Mouse (Mus musculus) right cerebral cortex, postnatal 10 days (tissue): Measurements from ENCODE around the gene Yif1a.
A peak's percentile ranks its signal among the peaks of the same experiment; 100 is the strongest.

Experiments
- DNase-seq, 2 experiments: peaks; one replicate each; pipeline ENCODE4 v3.0.0; 2021; ENCODE audit warnings: low spot score in 2 of 2

Yif1a gene

GRCm38 (mm10) chr19:5118384-5118698 lies 30.0 kb downstream of the Yif1a start, which contains the start of gene Klc2:
TSS of gene Klc2 (minus strand) at chr19:5118560.
- DNase-seq, result no peak

- no peak for DNase-seq
These were observed 34.2 kb downstream of the Yif1a start for GRCm38 (mm10) chr19:5122492-5122891.

GRCm38 (mm10) chr19:5123241-5123640 lies 34.9 kb downstream of the Yif1a start:
- DNase-seq, result no peak

GRCm38 (mm10) chr19:5124055-5124614 lies 35.8 kb downstream of the Yif1a start:
- DNase-seq, result no peak

GRCm38 (mm10) chr19:5129770-5130169 lies 41.4 kb downstream of the Yif1a start:
- DNase-seq, result no peak

GRCm38 (mm10) chr19:5131237-5131636 lies 42.9 kb downstream of the Yif1a start:
- no peak for DNase-seq

GRCm38 (mm10) chr19:5139640-5140039 lies 51.3 kb downstream of the Yif1a start:
- DNase-seq, result peak; percentile 81 to 84
